Mouse (Mus musculus): ENCODE data around the gene Rnf220. TPM values are rescaled to one million over a fixed set of nuclear protein-coding genes. Genes with fewer than 3 reads are reported as not detected.

The Rnf220 gene
- polyA plus RNA-seq, 1 experiment from 2014 or later: 98.2 TPM

DNA sequence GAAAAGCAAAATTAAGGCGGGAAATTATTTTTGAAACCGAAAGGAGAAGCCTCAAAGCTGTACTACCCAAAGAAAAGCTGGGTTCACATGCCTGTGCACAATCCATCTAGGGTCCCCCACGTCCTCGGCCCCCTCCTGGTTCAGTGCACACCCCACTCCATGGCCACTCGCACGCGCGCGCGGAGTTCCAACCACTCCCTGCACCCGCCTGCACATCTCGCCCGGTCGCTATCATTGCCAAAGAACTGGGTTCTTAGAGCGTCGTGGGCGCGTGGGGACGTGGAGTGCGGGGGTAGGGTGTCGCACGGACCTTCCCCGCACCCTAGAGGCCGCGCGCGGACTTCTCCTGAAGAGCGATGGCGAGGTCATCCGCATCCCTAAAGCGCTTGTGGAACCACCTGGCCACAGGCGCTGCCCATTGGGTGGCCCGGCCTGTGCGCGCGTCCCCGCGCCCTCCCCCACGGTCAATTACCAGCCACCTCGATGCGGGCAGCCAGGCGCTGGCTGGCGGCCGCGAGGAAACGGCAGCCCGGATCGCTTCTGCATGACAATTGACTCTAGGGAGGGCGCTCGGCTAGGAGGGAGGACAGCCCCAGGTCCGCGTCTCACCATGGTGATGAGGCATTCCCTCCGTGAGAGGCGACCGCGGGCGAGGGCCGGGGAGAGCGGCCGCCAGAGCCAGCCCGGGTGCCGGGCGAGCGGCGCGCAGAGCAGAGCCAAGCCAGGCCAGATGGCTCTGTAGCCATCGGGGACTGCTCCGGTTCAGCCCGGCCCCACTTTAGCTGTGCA lies 12.4 kb downstream of the Rnf220 start:
- Histone ChIP-seq H3K27me3 (ENCODE audit: poor library complexity, severe bottlenecking) (peaks cover 99% of the 10 kb centered on the region), H3K4me3 (peak overlapping the region; percentile 58), H3K36me3 (replicated peaks) (no peaks in the 10 kb centered on the region), H3K9me3 (no peaks in the 10 kb centered on the region), H3K27ac (peak overlapping the region; percentile 75), H3K4me1 (peaks cover 42% of the 10 kb centered on the region)
- WGBS: under 1% methylated on average over 69 of the region's 69 CpGs
- peak; percentile 76 for DNase-seq (ENCODE audit: extremely low spot score, low spot score)

DNA sequence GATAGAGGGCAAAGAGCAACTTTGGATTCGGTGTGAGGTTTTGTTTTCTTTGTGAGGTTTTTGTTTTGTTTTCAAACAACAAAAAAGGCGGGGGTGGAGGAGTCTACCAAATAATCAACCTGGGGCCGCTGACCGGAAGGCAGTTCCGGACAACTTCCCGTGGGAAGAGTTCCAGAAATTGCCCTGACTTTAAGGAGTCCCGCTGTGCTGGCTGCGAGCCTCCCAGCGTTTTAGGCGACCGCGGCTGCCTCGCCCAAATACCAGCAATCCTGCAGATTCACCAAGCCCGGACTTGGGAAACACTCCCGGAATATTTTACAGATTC lies 13.0 kb downstream of the Rnf220 start:
- H3K4me1 ChIP-seq: peaks cover 42% of the 10 kb centered on the region
- peak overlapping the region; percentile 58 for H3K4me3 ChIP-seq
- H3K27me3 ChIP-seq (ENCODE audit: poor library complexity, severe bottlenecking): peaks cover 100% of the 10 kb centered on the region
- WGBS: 1% methylated on average over 15 of the region's 15 CpGs
- no peaks in the 10 kb centered on the region for H3K9me3 ChIP-seq
- H3K27ac ChIP-seq: peak overlapping the region; percentile 75
- peak; percentile 52 for DNase-seq (ENCODE audit: extremely low spot score, low spot score)
- H3K36me3 ChIP-seq (replicated peaks): no peaks in the 10 kb centered on the region

DNA sequence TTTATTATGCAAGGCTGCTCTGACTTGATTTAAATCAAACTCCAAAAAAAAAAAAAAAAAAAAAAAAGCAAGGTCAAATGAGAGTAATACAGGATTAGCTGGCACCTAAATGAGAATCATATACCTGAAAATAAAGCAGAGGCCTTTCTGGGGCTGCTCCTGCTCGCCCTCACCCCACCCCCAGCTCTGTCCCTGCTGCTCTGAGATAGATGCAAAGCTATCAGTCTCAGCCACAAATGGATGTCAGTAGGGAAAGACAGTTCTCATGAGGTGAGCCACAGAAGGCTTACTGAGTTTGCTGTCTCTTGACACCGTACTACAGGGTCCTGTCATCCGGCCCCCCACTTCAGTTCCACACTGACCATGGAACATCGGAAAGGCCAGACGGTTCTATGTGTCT lies 14.7 kb downstream of the Rnf220 start:
- Histone ChIP-seq H3K9me3 (no peaks in the 10 kb centered on the region), H3K4me3 (no peak overlapping the region), H3K4me1 (peaks cover 45% of the 10 kb centered on the region), H3K27me3 (ENCODE audit: poor library complexity, severe bottlenecking) (peaks cover 100% of the 10 kb centered on the region), H3K36me3 (replicated peaks) (no peaks in the 10 kb centered on the region), H3K27ac (no peak overlapping the region)
- no peak for DNase-seq (ENCODE audit: extremely low spot score, low spot score)
- 83% methylated on average over 5 of the region's 5 CpGs for WGBS

DNA sequence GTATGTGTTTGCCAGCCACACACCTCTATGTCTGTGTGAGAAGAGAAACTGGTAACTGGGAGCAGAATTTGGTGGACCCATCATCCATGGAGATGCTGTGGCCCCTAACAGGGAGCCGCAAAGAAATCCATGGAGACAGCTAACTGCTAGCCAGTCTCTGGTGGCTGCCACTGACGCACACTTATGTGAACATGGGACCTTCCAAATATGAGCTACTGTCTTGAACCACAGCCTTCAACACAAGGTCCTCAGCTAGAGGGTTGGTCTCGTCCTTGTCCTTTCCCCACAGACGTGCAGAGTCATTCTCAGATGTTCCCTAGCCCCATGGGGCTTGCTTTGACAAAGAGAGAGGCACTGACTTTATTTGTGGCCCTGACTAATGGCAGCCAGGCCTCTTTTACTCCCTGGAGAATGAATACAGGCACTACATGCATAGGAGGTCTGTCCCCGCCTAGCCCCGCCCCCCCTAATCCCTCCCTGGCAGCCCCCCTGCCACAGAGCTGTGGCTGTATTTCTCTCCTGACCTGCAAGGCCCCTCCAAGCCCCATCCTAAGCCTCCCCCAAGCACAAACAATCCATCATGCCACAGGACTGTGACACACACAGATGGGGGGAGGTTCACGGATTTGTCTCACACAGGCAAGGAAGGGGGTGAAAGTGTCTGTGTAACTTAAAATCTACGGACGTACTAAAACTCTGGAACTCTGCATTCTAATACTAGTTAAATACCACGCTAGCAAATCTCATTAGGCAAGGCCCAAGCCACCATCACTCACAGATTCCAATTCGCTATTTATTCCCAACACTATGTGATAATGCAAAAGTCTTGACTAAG lies 16.0 kb downstream of the Rnf220 start:
- Histone ChIP-seq H3K9me3 (no peaks in the 10 kb centered on the region), H3K36me3 (replicated peaks) (no peaks in the 10 kb centered on the region), H3K27me3 (ENCODE audit: poor library complexity, severe bottlenecking) (peaks cover 100% of the 10 kb centered on the region), H3K27ac (peak overlapping the region; percentile 51), H3K4me1 (peaks cover 49% of the 10 kb centered on the region), H3K4me3 (no peak overlapping the region)
- WGBS: 30% methylated on average over 11 of the region's 11 CpGs
- DNase-seq (ENCODE audit: extremely low spot score, low spot score): no peak

DNA sequence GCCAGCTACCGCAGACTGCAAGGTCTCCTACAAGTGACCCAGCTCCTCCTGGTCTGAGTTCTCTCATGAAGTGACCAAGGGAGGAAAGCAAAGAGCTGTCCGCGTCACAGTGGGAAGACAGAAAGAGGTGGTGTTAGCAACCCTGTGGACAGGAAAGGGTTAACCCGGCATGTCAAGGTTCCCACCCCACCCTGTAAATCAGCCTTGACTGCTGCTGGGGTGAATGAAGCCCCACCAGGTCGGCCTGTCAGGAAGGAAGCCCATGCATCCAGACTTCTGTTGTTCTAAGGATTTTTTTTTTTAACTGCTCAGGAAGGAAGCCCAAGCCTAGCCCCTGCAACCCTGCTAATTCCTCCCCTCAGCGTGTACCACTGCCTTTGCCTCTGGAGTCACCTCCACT lies 16.9 kb downstream of the Rnf220 start:
- Histone ChIP-seq H3K9me3 (no peaks in the 10 kb centered on the region), H3K27me3 (ENCODE audit: poor library complexity, severe bottlenecking) (peaks cover 99% of the 10 kb centered on the region), H3K27ac (no peak overlapping the region), H3K4me1 (peaks cover 52% of the 10 kb centered on the region), H3K4me3 (no peak overlapping the region), H3K36me3 (replicated peaks) (no peaks in the 10 kb centered on the region)
- WGBS: 49% methylated on average over 6 of the region's 6 CpGs
- no peak for DNase-seq (ENCODE audit: extremely low spot score, low spot score)

DNA sequence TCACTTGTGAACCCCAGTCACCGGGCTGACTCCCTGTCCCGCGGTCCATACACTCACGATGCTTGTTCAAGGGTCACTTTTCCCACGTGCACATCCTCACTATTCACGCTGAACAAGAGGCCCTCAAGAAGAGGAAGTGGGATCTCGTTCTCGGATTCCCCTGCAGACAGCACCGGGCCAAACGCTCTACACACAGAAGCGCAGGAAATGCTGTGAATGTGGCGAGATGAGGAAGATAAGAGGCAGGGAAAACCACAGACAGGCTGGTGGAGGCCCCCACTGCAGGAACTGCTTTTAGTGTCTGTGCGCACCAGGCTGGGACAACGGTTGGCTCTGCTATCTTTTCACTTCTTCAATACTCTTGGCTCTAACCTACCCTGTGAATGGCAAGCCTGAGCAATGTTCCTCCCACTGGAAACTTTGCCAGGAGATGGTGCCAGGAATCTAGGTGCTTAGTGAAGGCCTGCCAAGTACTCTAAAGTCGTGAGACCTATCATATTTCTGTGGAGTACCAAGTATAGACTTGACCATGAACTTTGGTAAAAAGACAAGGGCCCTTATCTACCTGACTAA lies 18.7 kb downstream of the Rnf220 start:
- Histone ChIP-seq H3K4me1 (peaks cover 44% of the 10 kb centered on the region), H3K27ac (no peak overlapping the region), H3K27me3 (ENCODE audit: poor library complexity, severe bottlenecking) (peaks cover 99% of the 10 kb centered on the region)

DNA sequence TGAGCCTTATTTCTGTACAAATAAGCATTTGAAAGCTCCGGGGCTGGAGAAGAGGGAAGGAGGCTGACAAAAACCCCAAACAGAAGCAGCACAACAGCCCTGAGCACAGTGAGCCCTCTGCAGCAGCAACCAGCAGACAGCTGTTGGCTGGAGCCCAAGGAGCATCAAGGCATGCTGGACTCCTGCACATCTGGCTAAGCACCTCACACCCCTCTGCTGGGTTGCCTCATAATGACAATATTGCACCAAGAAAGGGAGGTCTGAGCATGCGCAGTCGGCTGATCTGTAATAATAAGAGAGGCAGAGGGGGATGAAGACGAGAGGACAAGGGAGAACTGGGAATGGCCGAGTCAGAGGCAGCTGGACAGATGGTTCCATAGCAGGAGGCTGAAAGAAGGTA lies 19.5 kb downstream of the Rnf220 start:
- no peak for DNase-seq (ENCODE audit: extremely low spot score, low spot score)
- Histone ChIP-seq H3K4me1 (peaks cover 50% of the 10 kb centered on the region), H3K9me3 (no peaks in the 10 kb centered on the region), H3K4me3 (no peak overlapping the region), H3K27me3 (ENCODE audit: poor library complexity, severe bottlenecking) (peaks cover 99% of the 10 kb centered on the region), H3K27ac (no peak overlapping the region), H3K36me3 (replicated peaks) (no peaks in the 10 kb centered on the region)
- 72% methylated on average over 5 of the region's 5 CpGs for WGBS

More for the DNA sequence above, 18.7 kb downstream of the Rnf220 start:
- Histone ChIP-seq H3K4me3 (no peak overlapping the region), H3K9me3 (no peaks in the 10 kb centered on the region), H3K36me3 (replicated peaks) (no peaks in the 10 kb centered on the region)
- 85% methylated on average over 15 of the region's 15 CpGs for WGBS
- no peak for DNase-seq (ENCODE audit: extremely low spot score, low spot score)

DNA sequence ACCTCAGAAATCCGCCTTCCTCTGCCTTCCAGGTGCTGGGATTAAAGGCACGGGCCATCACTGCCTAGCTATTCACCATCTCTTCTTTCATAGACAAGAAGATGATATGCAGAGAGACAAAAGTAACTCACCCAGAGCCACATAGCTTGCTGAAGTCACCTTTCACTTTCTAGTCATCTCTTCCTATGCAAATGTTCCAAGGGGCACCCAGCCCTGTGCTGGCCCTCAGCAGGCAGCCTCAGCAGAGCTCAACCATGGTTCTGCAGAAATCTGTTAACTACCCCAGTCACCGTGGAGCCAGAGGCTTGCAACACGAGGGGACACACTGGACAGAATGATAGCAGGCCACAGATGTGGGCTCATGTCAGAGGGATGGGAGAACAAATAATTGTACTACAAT lies 20.1 kb downstream of the Rnf220 start:
- Histone ChIP-seq H3K36me3 (replicated peaks) (no peaks in the 10 kb centered on the region), H3K9me3 (no peaks in the 10 kb centered on the region), H3K4me1 (peaks cover 50% of the 10 kb centered on the region), H3K4me3 (no peak overlapping the region), H3K27ac (no peak overlapping the region), H3K27me3 (ENCODE audit: poor library complexity, severe bottlenecking) (peaks cover 98% of the 10 kb centered on the region)
- 67% methylated on average over 4 of the region's 4 CpGs for WGBS
- DNase-seq (ENCODE audit: extremely low spot score, low spot score): no peak

DNA sequence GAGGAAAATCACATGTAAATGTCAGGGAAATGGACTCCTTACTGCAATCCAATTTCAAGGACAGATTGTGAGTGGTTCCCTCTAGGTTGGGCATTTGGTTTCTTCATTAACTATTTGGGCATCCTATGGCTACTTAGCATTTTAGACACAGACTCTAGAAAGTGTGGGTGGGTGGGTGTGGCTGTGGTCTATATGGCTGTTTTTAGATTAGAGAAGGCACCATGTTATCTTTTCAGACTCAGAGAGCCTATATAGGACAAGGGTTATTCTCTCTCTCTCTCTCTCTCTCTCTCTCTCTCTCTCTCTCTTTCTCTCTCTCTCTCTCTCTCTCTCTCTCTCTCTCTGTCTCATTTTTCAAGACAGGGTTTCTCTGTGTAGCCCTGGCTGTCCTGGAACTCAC lies 20.5 kb downstream of the Rnf220 start:
- Histone ChIP-seq H3K27ac (no peak overlapping the region), H3K4me3 (no peak overlapping the region), H3K36me3 (replicated peaks) (no peaks in the 10 kb centered on the region), H3K27me3 (ENCODE audit: poor library complexity, severe bottlenecking) (peaks cover 93% of the 10 kb centered on the region), H3K4me1 (peaks cover 45% of the 10 kb centered on the region), H3K9me3 (no peaks in the 10 kb centered on the region)
- no peak for DNase-seq (ENCODE audit: extremely low spot score, low spot score)

DNA sequence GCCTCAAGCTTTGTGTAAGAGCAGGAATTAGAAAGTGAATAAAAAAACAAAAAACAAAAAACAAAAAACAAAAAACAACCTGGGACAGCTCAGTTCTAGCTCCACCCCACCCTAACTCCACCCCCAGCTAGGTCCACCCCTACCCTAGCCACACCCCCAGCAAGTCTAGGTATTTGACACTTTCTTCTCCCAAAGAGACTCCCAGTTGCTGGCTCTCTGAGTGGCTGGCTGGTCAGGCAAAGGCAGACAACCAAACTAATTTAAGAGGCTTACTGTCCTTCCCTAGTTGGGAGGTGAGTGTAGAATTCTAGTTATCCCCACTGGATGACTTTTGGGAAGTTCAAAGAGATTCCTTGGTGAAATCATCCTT lies 22.9 kb downstream of the Rnf220 start:
- Histone ChIP-seq H3K27me3 (ENCODE audit: poor library complexity, severe bottlenecking) (peaks cover 70% of the 10 kb centered on the region), H3K4me3 (no peak overlapping the region), H3K36me3 (replicated peaks) (no peaks in the 10 kb centered on the region), H3K4me1 (peaks cover 26% of the 10 kb centered on the region), H3K27ac (no peak overlapping the region), H3K9me3 (no peaks in the 10 kb centered on the region)
- no peak for DNase-seq (ENCODE audit: extremely low spot score, low spot score)

DNA sequence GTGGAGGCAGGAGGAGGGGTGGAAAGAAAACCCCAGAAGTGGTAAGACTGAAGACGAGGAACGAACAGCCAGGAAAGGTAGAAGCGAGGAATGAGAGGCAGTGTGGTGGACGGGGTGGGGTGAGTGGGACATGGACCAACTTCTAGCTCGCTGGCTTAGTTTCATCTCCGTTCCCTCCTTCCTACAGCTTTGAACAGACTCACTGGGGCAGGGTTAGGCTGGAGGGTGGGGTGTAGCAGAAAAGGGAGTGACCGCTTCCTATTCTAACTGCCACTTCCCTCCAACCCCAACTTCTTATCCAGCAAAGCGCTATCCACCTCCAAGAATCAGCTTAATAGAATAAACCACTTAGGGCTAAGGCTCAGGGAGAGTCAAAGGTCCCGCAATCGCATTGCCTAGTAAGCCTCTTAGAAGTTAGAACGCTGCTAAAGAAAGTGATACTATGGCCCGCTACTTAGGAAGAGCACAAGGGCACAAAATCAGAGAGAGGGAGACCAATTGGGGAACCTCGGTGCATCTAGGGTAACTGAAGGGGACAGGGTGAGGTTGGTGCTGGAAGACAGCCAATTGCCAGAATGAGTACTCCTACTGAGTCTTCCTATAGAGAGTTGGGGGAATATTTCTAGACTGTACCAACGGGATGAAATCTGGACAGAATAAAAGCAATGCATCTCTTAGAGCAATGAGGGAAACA lies 23.4 kb downstream of the Rnf220 start:
- H3K4me1 ChIP-seq: peaks cover 26% of the 10 kb centered on the region
- DNase-seq (ENCODE audit: extremely low spot score, low spot score): no peak
- no peaks in the 10 kb centered on the region for H3K9me3 ChIP-seq
- H3K27ac ChIP-seq: no peak overlapping the region
- H3K36me3 ChIP-seq (replicated peaks): no peaks in the 10 kb centered on the region
- peaks cover 64% of the 10 kb centered on the region for H3K27me3 ChIP-seq (ENCODE audit: poor library complexity, severe bottlenecking)
- WGBS: 69% methylated on average over 14 of the region's 14 CpGs
- H3K4me3 ChIP-seq: no peak overlapping the region

DNA sequence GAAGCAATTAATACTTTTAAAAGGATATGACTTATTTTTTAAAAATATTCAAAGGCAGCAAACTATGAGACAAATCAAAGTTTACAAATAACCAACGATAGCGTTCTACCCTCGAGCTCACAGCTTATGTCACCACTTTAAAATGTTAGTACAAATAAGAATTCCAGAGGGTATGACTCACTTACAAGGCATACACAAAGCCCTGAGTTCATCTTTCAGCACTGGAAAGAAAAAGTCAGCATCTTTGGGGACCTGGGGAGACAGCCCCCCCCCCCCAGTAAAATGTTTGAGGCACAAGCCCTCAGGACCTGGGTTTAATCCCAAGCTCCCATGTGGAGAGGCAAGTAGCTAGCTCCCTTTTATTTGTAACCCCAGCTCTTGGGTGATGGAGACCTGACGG lies 27.4 kb downstream of the Rnf220 start:
- Histone ChIP-seq H3K36me3 (replicated peaks) (no peaks in the 10 kb centered on the region), H3K27me3 (ENCODE audit: poor library complexity, severe bottlenecking) (peaks cover 38% of the 10 kb centered on the region), H3K4me1 (peaks cover 36% of the 10 kb centered on the region), H3K9me3 (no peaks in the 10 kb centered on the region), H3K4me3 (no peak overlapping the region), H3K27ac (no peak overlapping the region)
- WGBS: 84% methylated on average over 4 of the region's 4 CpGs
- DNase-seq (ENCODE audit: extremely low spot score, low spot score): no peak

DNA sequence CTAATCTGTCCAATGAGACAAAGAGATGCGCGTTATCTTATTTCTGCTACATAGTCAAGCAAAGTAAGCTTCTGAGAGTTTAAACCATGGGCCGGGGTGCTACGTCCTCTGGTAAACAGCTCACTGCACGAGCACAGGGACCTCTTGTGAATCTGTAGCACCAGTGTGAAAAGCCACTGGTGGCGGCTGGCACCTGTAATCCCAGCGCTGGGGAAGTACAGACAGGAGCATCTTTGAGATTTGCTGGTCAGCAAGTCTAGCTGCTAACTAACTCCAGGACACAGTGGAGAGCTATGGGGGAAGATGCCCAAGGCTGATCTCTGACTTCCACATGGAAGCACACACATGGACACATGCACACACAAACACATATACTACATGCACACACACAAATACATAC lies 28.9 kb downstream of the Rnf220 start:
- 87% methylated on average over 7 of the region's 7 CpGs for WGBS
- Histone ChIP-seq H3K27me3 (ENCODE audit: poor library complexity, severe bottlenecking) (peaks cover 23% of the 10 kb centered on the region), H3K9me3 (no peaks in the 10 kb centered on the region), H3K4me3 (no peak overlapping the region), H3K27ac (no peak overlapping the region), H3K36me3 (replicated peaks) (no peaks in the 10 kb centered on the region), H3K4me1 (peaks cover 28% of the 10 kb centered on the region)
- no peak for DNase-seq (ENCODE audit: extremely low spot score, low spot score)

Measured in forebrain, embryonic 10.5 days (tissue).